Mouse (Mus musculus) midbrain, embryonic 11.5 days (tissue): ENCODE measurements around the gene Sox5. TPM values are rescaled to one million over a fixed set of nuclear protein-coding genes. Genes with fewer than 3 reads are reported as not detected.

Experiments used
- ATAC-seq: fragments of 200-750 bp; cut with Nextera tagmentation; 2 replicates; pipeline ENCODE4 v1.8.0; 2017; ENCODE audit warnings: moderate TSS enrichment, moderate library complexity; ENCODE audit not compliant: low FRiP score
- DNase-seq: peaks from one replicate; pipeline ENCODE4 v3.0.0; 2015; ENCODE audit warnings: low spot score; ENCODE audit errors: missing footprints
- H3K27ac ChIP-seq: fragments of 300-500 bp; sonication (generic); 2 replicates; pipeline ENCODE4 v1.5.1; 2014; ENCODE audit warnings: low read depth, low read length
- H3K27me3 ChIP-seq: fragments of 300-500 bp; sonication (generic); 2 replicates; pipeline ENCODE4 v1.6.1; 2014; ENCODE audit warnings: mild to moderate bottlenecking, low read length, moderate library complexity, mixed read lengths; ENCODE audit not compliant: control insufficient read depth, insufficient read depth
- H3K36me3 ChIP-seq: fragments of 300-500 bp; sonication (generic); 2 replicates; pipeline ENCODE4 v1.6.1; 2014; ENCODE audit warnings: mild to moderate bottlenecking, low read length, moderate library complexity, mixed read lengths; ENCODE audit not compliant: control insufficient read depth, insufficient read depth
- H3K4me1 ChIP-seq: fragments of 300-500 bp; sonication (generic); 2 replicates; pipeline ENCODE4 v1.6.1; 2014; ENCODE audit warnings: low read length; ENCODE audit not compliant: control insufficient read depth, insufficient read depth
- H3K4me2 ChIP-seq: fragments of 300-500 bp; sonication (generic); 2 replicates; pipeline ENCODE4 v1.6.1; 2014; ENCODE audit warnings: mild to moderate bottlenecking, moderate library complexity
- H3K4me3 ChIP-seq: fragments of 300-500 bp; sonication (generic); 2 replicates; pipeline ENCODE4 v1.5.1; 2014; ENCODE audit warnings: low read depth, low read length
- H3K9ac ChIP-seq: fragments of 300-500 bp; sonication (generic); 2 replicates; pipeline ENCODE4 v1.6.1; 2014; ENCODE audit warnings: low read length
- H3K9me3 ChIP-seq: fragments of 300-500 bp; sonication (generic); 2 replicates; pipeline ENCODE4 v1.6.1; 2016; ENCODE audit warnings: low read length; ENCODE audit not compliant: control insufficient read depth
- whole genome bisulfite sequencing: fragments of 180-500 bp; shearing (Covaris S2); extraction: QIAGEN DNeasy Blood & Tissue Kit; methylation state at CpG from one replicate; pipeline ENCODE4 v1.1.7; 2014; 5-methylcytosine and 5-hydroxymethylcytosine counted together
- polyA plus RNA-seq: library from polyadenylated mRNA; unstranded; fragments of >200 nt; fragmentation: Nextera tagmentation; extraction: Ambion mirVana; gene quantifications from 2 replicates; pipeline ENCODE4 v1.2.1, GENCODE M21; 2014

Gene Sox5
- polyA plus RNA-seq, 1 experiment from 2014 or later: 23.0 TPM

DNA sequence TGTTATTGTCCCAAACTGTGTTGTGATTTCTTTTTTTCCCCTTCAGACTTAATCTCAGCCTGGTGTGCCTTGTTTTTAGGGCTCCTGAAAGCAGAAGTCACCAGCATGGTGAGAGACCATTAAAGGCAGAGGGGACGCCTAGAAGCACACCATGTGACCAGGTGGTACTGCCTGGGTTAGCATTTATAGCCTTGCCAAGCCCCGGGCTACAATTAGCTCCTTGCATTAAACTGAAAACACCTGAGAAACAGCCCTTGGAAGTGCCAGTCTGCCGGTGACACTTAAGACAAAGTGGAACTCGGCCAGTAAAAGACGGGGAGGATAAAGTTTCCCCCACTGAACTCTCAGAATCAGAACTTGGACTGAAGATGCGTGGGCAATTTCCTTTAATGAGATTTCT is 318.1 kb downstream of the Sox5 start:
- H3K27me3 ChIP-seq: no peaks in the 10 kb centered on the region
- ATAC-seq: no peak
- no peak overlapping the region for H3K27ac ChIP-seq
- H3K36me3 ChIP-seq: no peaks in the 10 kb centered on the region
- no peak for DNase-seq
- H3K9ac ChIP-seq: no peak overlapping the region
- H3K9me3 ChIP-seq: no peaks in the 10 kb centered on the region
- no peaks in the 10 kb centered on the region; the same call in 1 of the 2 replicates for H3K4me1 ChIP-seq
- no peak overlapping the region for H3K4me2 ChIP-seq
- H3K4me3 ChIP-seq: no peak overlapping the region
- 89% methylated on average over 6 of the region's 6 CpGs for WGBS

DNA sequence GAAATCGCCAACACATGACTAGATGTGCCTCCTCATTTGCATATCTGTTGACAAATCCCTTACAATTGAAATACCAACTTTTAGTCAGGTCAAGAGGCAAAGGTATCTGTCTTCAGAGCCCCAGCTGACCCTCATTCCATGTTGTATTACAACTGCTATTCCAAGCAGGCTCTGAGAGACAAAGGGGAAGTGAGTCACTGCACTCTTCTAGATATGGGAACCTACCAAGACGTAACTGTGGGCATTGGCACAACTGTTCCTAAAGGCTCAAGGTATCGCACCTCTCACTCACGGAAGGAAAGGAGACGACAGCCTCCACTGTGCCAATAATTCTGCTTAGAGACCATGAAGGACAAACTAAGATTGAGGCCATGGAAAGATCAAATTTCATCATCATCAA is 318.5 kb downstream of the Sox5 start:
- Histone ChIP-seq H3K9me3 (no peaks in the 10 kb centered on the region), H3K9ac (no peak overlapping the region), H3K4me1 (no peaks in the 10 kb centered on the region; the same call in 1 of the 2 replicates), H3K4me2 (no peak overlapping the region), H3K4me3 (no peak overlapping the region), H3K27me3 (no peaks in the 10 kb centered on the region), H3K36me3 (no peaks in the 10 kb centered on the region), H3K27ac (no peak overlapping the region)
- 92% methylated on average over 5 of the region's 5 CpGs for WGBS
- ATAC-seq: no peak
- DNase-seq: no peak

DNA sequence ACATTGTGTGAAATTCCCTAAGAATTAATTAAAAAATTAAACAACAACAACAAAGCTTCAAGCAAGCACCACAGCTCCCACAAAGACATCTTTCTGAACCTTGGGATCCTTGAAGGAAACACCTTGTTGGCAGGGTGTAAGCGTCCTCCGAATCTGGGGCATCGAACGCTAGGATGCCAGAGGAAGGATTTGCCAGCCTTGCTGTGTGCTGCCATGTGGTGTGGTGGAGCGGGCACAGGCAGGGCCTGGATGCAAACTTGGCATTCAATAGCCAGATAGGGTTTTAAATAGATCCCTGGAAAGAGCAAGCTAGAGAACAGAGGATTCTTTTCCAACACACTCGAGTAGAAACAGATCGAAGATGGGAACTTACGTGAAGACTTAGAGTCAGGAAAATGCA is 322.3 kb downstream of the Sox5 start:
- Histone ChIP-seq H3K4me3 (no peak overlapping the region), H3K9ac (no peak overlapping the region), H3K4me2 (no peak overlapping the region), H3K27ac (no peak overlapping the region), H3K4me1 (peaks cover 5% of the 10 kb centered on the region), H3K36me3 (no peaks in the 10 kb centered on the region), H3K9me3 (no peaks in the 10 kb centered on the region), H3K27me3 (no peaks in the 10 kb centered on the region; the same call in 1 of the 2 replicates)
- WGBS: 94% methylated on average over 8 of the region's 8 CpGs
- DNase-seq (no peak), ATAC-seq (no peak)

DNA sequence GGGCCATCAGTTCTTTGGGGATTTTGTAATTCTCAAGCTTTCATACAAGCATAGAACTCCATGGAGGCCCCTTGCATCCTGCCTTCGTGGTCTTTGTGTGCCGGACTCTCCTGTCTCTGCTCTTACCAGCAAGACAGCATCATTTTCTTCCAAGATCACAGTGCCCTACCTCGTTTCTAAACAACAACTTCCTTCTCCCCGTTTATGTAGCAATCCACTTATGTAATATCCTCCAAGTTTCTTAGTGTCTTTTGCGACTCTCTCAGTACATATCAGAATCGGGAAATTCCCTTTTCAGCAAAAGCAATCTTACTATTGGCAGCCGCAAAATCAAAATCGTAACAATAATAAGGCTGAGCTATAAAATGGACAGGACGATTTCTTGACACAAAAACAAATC is 324.3 kb downstream of the Sox5 start:
- no peak for DNase-seq
- peaks cover 11% of the 10 kb centered on the region for H3K4me1 ChIP-seq
- ATAC-seq: no peak
- no peak overlapping the region for H3K27ac ChIP-seq
- no peaks in the 10 kb centered on the region; the same call in 1 of the 2 replicates for H3K27me3 ChIP-seq
- H3K9me3 ChIP-seq: no peaks in the 10 kb centered on the region
- no peaks in the 10 kb centered on the region for H3K36me3 ChIP-seq
- H3K9ac ChIP-seq: no peak overlapping the region
- WGBS: 92% methylated on average over 9 of the region's 9 CpGs
- no peak overlapping the region for H3K4me3 ChIP-seq
- no peak overlapping the region for H3K4me2 ChIP-seq

DNA sequence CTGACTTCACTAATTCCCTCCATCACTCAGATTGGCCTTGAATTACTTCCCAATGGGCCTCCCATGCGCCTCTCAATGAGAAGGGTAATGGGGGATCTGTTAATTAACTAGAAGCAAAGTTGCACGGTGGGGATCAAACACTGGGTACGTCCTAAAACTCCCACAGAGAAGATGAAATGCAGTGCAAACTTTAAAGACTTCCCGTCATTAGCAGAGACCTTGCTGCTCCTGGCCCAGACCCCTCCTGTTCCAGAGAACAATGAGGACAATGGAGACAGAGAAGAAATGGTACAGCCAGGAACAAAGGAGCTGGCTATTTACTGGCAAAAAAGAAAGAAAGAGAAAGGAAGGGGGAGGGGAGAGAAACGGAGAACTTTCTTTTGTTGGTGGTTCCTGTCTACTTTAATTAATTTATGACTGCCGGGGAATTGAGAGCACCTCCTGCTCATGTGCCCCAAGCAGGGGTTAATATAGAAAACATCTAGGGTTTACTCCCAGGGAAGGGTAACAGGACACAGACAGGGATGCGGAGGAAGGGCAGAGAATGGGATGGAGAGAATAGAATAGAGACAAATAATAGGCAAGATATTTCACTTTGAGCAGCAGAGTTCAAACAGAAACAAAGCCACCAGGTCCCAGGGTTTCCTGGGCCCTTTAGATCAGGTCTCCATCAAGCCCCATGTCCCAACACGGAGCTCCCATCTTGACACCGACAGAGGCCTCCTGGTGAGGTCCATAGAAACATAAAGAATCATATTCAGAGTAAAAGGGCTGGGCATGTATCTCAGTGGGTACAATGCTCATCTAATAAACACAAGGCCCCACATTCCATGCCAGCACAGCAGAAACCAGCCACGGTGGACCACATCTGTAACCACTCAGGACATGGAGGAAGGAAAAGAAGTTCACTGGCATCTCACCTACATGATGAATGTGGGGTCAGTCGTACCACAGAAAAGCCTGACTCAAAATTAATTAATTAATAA is 327.2 kb downstream of the Sox5 start:
- WGBS: 18% methylated on average over 11 of the region's 11 CpGs
- Histone ChIP-seq H3K36me3 (no peaks in the 10 kb centered on the region), H3K27ac (no peak overlapping the region), H3K9ac (no peak overlapping the region), H3K4me3 (no peak overlapping the region), H3K9me3 (no peaks in the 10 kb centered on the region), H3K4me1 (peaks cover 11% of the 10 kb centered on the region), H3K27me3 (no peaks in the 10 kb centered on the region; the same call in 1 of the 2 replicates), H3K4me2 (no peak overlapping the region)
- DNase-seq (peak; percentile 93), ATAC-seq (peak; percentile 75)

DNA sequence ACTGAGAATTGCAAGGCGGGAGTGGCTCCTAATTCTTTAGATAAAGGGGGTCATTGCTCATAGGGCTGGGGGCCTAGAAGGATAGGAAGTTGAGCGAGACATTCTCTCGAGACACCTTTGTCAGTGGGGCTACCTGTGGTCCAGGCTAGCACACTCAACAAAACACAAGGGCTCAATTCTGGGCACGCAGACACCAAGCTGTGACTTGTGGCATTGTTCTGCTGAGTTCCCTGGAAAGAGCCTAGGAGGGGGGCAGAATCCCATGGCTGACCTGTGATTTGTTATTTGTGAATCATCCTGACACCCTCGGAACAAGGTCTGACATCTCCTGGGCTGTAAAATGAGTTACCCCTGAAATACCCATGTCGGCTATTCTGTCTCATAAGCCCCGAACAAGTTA is 328.2 kb downstream of the Sox5 start:
- peaks cover 11% of the 10 kb centered on the region for H3K4me1 ChIP-seq
- 19% methylated on average over 7 of the region's 7 CpGs for WGBS
- no peak overlapping the region for H3K27ac ChIP-seq
- no peak overlapping the region for H3K9ac ChIP-seq
- no peak for DNase-seq
- ATAC-seq: 0 out of 2 replicates have a peak, but pooled peaks have one; percentile 39
- no peak overlapping the region for H3K4me2 ChIP-seq
- H3K36me3 ChIP-seq: no peaks in the 10 kb centered on the region
- no peaks in the 10 kb centered on the region for H3K9me3 ChIP-seq
- H3K27me3 ChIP-seq: no peaks in the 10 kb centered on the region; the same call in 1 of the 2 replicates
- no peak overlapping the region for H3K4me3 ChIP-seq

DNA sequence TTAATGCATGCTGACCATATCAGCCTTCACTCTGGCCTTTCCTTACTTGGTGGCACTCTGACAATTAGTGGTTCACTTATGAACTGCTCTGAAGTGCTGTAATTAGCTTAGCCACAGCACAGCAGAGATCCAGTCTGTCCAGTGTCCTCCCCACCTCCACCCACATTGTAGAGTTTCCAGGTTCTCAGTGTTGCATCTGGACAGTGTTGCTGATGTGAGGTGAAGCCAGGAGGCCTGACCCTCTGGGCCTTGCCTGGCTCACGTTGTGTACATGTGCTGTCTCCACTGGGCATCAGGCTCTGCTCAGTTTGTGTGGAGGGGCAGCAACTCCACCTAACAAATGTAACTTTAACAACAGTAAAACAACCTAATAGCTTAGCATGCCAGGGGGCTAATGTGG is 328.6 kb downstream of the Sox5 start:
- ATAC-seq: no peak
- no peaks in the 10 kb centered on the region for H3K9me3 ChIP-seq
- H3K27ac ChIP-seq: no peak overlapping the region
- H3K4me1 ChIP-seq: peaks cover 11% of the 10 kb centered on the region
- no peak overlapping the region for H3K4me3 ChIP-seq
- H3K27me3 ChIP-seq: no peaks in the 10 kb centered on the region; the same call in 1 of the 2 replicates
- DNase-seq: no peak
- 26% methylated on average over 1 of the region's 1 CpGs for WGBS
- no peak overlapping the region for H3K9ac ChIP-seq
- H3K4me2 ChIP-seq: no peak overlapping the region
- no peaks in the 10 kb centered on the region for H3K36me3 ChIP-seq

DNA sequence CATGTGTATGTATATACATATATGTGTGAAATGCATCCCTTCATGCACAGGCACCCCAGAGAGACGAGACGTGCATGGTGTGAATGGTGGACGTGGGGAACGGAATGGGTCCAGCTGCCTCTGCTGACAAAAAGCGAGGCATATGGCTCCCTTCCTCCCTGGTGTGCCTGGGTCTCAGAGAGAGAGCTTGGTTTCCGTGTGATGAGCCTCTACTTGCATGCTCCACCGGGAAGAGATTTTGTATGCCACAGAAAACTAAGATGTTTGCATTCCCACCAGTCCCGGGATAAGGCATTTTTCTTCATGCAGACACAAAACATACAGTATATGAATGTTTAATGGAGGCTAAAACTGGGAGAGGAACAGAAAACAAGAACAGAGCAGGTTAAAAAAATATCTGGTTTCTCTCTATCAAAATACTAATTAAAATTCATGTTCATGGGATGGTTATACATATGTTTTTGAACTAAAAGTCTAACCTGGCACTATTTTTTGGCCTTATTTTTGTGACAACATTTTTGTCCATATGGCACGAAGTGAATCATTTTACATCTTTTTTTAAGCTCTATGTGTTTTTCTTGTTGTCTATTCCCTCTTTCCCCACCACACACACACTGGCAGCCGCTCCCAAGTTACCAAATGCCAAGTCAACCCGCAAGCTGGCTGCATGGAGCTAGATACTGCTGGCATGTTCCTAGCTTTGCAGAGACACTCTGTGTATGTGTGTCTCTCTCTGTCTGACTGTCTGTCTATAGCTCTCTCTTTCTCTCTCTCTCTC is 329.4 kb downstream of the Sox5 start:
- no peak overlapping the region for H3K4me3 ChIP-seq
- no peaks in the 10 kb centered on the region; the same call in 1 of the 2 replicates for H3K27me3 ChIP-seq
- no peak overlapping the region for H3K27ac ChIP-seq
- H3K9ac ChIP-seq: no peak overlapping the region
- 80% methylated on average over 11 of the region's 11 CpGs for WGBS
- H3K36me3 ChIP-seq: no peaks in the 10 kb centered on the region
- ATAC-seq (no peak), DNase-seq (no peak)
- no peak overlapping the region for H3K4me2 ChIP-seq
- H3K4me1 ChIP-seq: peaks cover 11% of the 10 kb centered on the region
- no peaks in the 10 kb centered on the region for H3K9me3 ChIP-seq

DNA sequence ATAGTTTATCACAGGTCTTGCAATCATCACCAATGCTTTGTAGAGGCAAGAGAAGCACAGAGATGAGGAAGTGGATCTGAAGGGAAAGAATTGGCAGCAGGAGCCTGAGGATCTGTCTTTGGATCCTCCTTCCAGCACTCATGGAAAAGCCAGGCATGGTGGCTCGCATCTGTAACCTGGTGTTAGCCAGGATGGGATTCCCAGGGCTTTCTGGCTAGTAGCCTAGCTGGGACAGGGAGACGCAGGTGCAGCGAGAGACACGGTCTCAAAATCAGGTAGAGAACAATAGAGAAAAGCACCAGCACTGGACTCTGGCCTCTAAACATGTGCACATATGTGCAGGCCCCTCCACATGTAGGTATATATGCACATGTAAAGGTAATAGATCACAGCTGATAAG is 330.1 kb downstream of the Sox5 start:
- DNase-seq: no peak
- Histone ChIP-seq H3K9me3 (no peaks in the 10 kb centered on the region), H3K36me3 (no peaks in the 10 kb centered on the region), H3K27me3 (no peaks in the 10 kb centered on the region; the same call in 1 of the 2 replicates), H3K4me1 (peaks cover 11% of the 10 kb centered on the region), H3K27ac (no peak overlapping the region), H3K4me3 (no peak overlapping the region), H3K4me2 (no peak overlapping the region), H3K9ac (no peak overlapping the region)
- ATAC-seq: no peak
- 87% methylated on average over 4 of the region's 4 CpGs for WGBS
